Mouse (Mus musculus) lung, postnatal 10 days (tissue): ENCODE results near the gene Pttg1ip.
A peak's percentile ranks its signal among the peaks of the same experiment; 100 is the strongest.

Experiments
- DNase-seq: peaks from one replicate; pipeline ENCODE4 v3.0.0; 2021

The Pttg1ip gene

GRCm38 (mm10) chr10:77608589-77608988 lies 27.1 kb downstream of the Pttg1ip start:
- DNase-seq, result no peak

GRCm38 (mm10) chr10:77610221-77610961 lies 28.9 kb downstream of the Pttg1ip start:
- no peak for DNase-seq

GRCm38 (mm10) chr10:77613409-77613808 lies 31.9 kb downstream of the Pttg1ip start:
- peak; percentile 86 for DNase-seq

- DNase-seq, result no peak
Observed at GRCm38 (mm10) chr10:77615647-77616046, 34.1 kb downstream of the Pttg1ip start.

- DNase-seq, result no peak
Observed at GRCm38 (mm10) chr10:77616166-77616565, 34.6 kb downstream of the Pttg1ip start.

GRCm38 (mm10) chr10:77616926-77617325 lies 35.4 kb downstream of the Pttg1ip start:
- no peak for DNase-seq

GRCm38 (mm10) chr10:77621546-77621945 lies 40.0 kb downstream of the Pttg1ip start:
- no peak for DNase-seq

GRCm38 (mm10) chr10:77622055-77622988 lies 40.8 kb downstream of the Pttg1ip start, which contains the start of gene Ube2g2:
Ube2g2 (plus strand) TSS chr10:77622275.
- peak; percentile 94 for DNase-seq

GRCm38 (mm10) chr10:77623069-77623492 lies 41.6 kb downstream of the Pttg1ip start:
- peak; percentile 80 for DNase-seq

- DNase-seq, result no peak
Observed at GRCm38 (mm10) chr10:77623639-77624400, 42.3 kb downstream of the Pttg1ip start.

- DNase-seq, result peak; percentile 80
Observed at GRCm38 (mm10) chr10:77624570-77624995, 43.1 kb downstream of the Pttg1ip start.

- DNase-seq, result peak; percentile 22
Observed at GRCm38 (mm10) chr10:77626036-77626435, 44.5 kb downstream of the Pttg1ip start.

- no peak for DNase-seq
Observed at GRCm38 (mm10) chr10:77626591-77626990, 45.1 kb downstream of the Pttg1ip start.

GRCm38 (mm10) chr10:77627497-77627896 lies 46.0 kb downstream of the Pttg1ip start:
- peak; percentile 88 for DNase-seq

- no peak for DNase-seq
Observed at GRCm38 (mm10) chr10:77629163-77629562, 47.6 kb downstream of the Pttg1ip start.

GRCm38 (mm10) chr10:77629970-77630369 lies 48.5 kb downstream of the Pttg1ip start:
- no peak for DNase-seq

- DNase-seq, result no peak
Observed at GRCm38 (mm10) chr10:77634016-77634415, 52.5 kb downstream of the Pttg1ip start.

GRCm38 (mm10) chr10:77634452-77635231 lies 53.1 kb downstream of the Pttg1ip start:
- peak; percentile 58 for DNase-seq

GRCm38 (mm10) chr10:77636234-77636922 lies 54.9 kb downstream of the Pttg1ip start:
- no peak for DNase-seq

- DNase-seq, result no peak
Observed at GRCm38 (mm10) chr10:77638956-77639355, 57.4 kb downstream of the Pttg1ip start.

- no peak for DNase-seq
Observed at GRCm38 (mm10) chr10:77643160-77643559, 61.6 kb downstream of the Pttg1ip start.
